Mouse (Mus musculus) liver, adult 2 months (tissue): ENCODE measurements around the gene Mafg. TPM values are rescaled to one million over a fixed set of nuclear protein-coding genes. Genes with fewer than 3 reads are reported as not detected.

Experiments
- DNase-seq: peaks from one replicate; pipeline ENCODE4 v3.0.0-alpha.2; 2011; ENCODE audit warnings: low read depth, low spot score; ENCODE audit errors: extremely low read depth
- H3K27ac ChIP-seq: fragments of 200-500 bp; replicated peaks from 2 replicates; pipeline ENCODE4 v1.5.1; 2012; ENCODE audit warnings: low read depth, mild to moderate bottlenecking, control low read depth, inconsistent platforms, low read length; ENCODE audit not compliant: insufficient read depth
- H3K27me3 ChIP-seq: fragments of 200-500 bp; 2 replicates; pipeline ENCODE4 v1.6.1; 2012; ENCODE audit warnings: mild to moderate bottlenecking, moderate library complexity, low read length, inconsistent platforms; ENCODE audit not compliant: control insufficient read depth, insufficient read depth
- H3K36me3 ChIP-seq: fragments of 200-500 bp; 2 replicates; pipeline ENCODE4 v1.6.1; 2012; ENCODE audit warnings: low read length, inconsistent platforms; ENCODE audit not compliant: control insufficient read depth, insufficient read depth
- H3K4me1 ChIP-seq: fragments of 200-500 bp; 2 replicates; pipeline ENCODE4 v1.6.1; 2011; ENCODE audit warnings: low read length; ENCODE audit not compliant: control insufficient read depth, insufficient read depth
- H3K4me3 ChIP-seq: fragments of 200-500 bp; 2 replicates; pipeline ENCODE4 v1.5.1; 2011; ENCODE audit warnings: low read depth, mild to moderate bottlenecking, control low read depth, low read length, moderate library complexity; ENCODE audit not compliant: insufficient read depth
- H3K79me2 ChIP-seq: fragments of 200-500 bp; 2 replicates; pipeline ENCODE4 v1.6.1; 2012; ENCODE audit warnings: inconsistent platforms, mild to moderate bottlenecking, low read length, moderate library complexity; ENCODE audit not compliant: control insufficient read depth, insufficient read depth
- H3K9ac ChIP-seq: fragments of 200-500 bp; 2 replicates; pipeline ENCODE4 v1.6.1; 2012; ENCODE audit warnings: low read depth, mild to moderate bottlenecking, control low read depth, inconsistent platforms, low read length
- CTCF ChIP-seq: fragments of 200-500 bp; IDR thresholded peaks from 2 replicates; pipeline ENCODE4 v1.5.1; 2011; ENCODE audit warnings: low read depth, low read length, control low read depth
- POLR2A ChIP-seq: fragments of 200-500 bp; IDR thresholded peaks from 2 replicates; pipeline ENCODE4 v1.6.1; 2011; ENCODE audit warnings: low read length, control low read depth; ENCODE audit not compliant: insufficient read depth; ENCODE audit errors: extremely low read depth
- WGBS: fragments of 180-500 bp; shearing (Covaris S2); methylation state at CpG from one replicate; pipeline ENCODE4 v1.1.7; 2018; 5-methylcytosine and 5-hydroxymethylcytosine counted together
- polyA plus RNA-seq: library from polyadenylated mRNA; depleted of rRNA; stranded (reverse); fragments of >200 nt; gene quantifications from 2 replicates; pipeline ENCODE4 v1.2.3, GENCODE M21; 2012
- total RNA-seq: library from RNA; depleted of rRNA; stranded (reverse); fragments of >200 nt; gene quantifications from 2 replicates; pipeline ENCODE4 v1.2.3, GENCODE M21; 2014

The Mafg gene
- total and polyA plus RNA-seq, 2 experiments = 41.9 to 60.5 TPM

- WGBS = 6% methylated on average over 4 of the region's 4 CpGs
- H3K27me3 ChIP-seq = no peaks in the 10 kb centered on the region
- H3K36me3 ChIP-seq = no peaks in the 10 kb centered on the region
- TF ChIP-seq POLR2A (no peak), CTCF (no peak)
- DNase-seq = peak; percentile 41
- peak overlapping the region; percentile 90 for H3K27ac ChIP-seq
- peaks cover 7% of the 10 kb centered on the region; the same call in 1 of the 2 replicates for H3K79me2 ChIP-seq
- H3K4me3 ChIP-seq = peak overlapping the region; percentile 84
- H3K4me1 ChIP-seq = peaks cover 31% of the 10 kb centered on the region
- peak overlapping the region; percentile 98 for H3K9ac ChIP-seq
These were observed 1.5 kb downstream of the Mafg start for GRCm38 (mm10) chr11:120631726-120632448.

- H3K4me3 ChIP-seq = peak overlapping the region; percentile 84
- peak overlapping the region; percentile 98 for H3K9ac ChIP-seq
- H3K79me2 ChIP-seq = peaks cover 7% of the 10 kb centered on the region; the same call in 1 of the 2 replicates
- no peaks in the 10 kb centered on the region for H3K36me3 ChIP-seq
- H3K27me3 ChIP-seq = no peaks in the 10 kb centered on the region
- WGBS = 2% methylated on average over 7 of the region's 7 CpGs
- peak overlapping the region; percentile 90 for H3K27ac ChIP-seq
- H3K4me1 ChIP-seq = peaks cover 32% of the 10 kb centered on the region
- DNase-seq = peak; percentile 85
- TF ChIP-seq POLR2A = no peak
- TF ChIP-seq CTCF = no peak
These were observed 2.3 kb downstream of the Mafg start for GRCm38 (mm10) chr11:120630881-120631725.

- peaks cover 35% of the 10 kb centered on the region for H3K4me1 ChIP-seq
- peaks cover 7% of the 10 kb centered on the region; the same call in 1 of the 2 replicates for H3K79me2 ChIP-seq
- no peaks in the 10 kb centered on the region for H3K27me3 ChIP-seq
- TF ChIP-seq POLR2A (0 out of 2 replicates have a peak, but pooled peaks have one; percentile 26), CTCF (no peak)
- H3K9ac ChIP-seq = peak overlapping the region; percentile 80
- 3% methylated on average over 5 of the region's 5 CpGs for WGBS
- H3K4me3 ChIP-seq = peak overlapping the region; percentile 64
- no peaks in the 10 kb centered on the region for H3K36me3 ChIP-seq
- peak; percentile 98 for DNase-seq
- peak overlapping the region; percentile 90 for H3K27ac ChIP-seq
These were observed 3.0 kb downstream of the Mafg start for GRCm38 (mm10) chr11:120630401-120630871.

GRCm38 (mm10) chr11:120629911-120630310, 3.5 kb downstream of the Mafg start:
- H3K9ac ChIP-seq = peak overlapping the region; percentile 80
- H3K36me3 ChIP-seq = no peaks in the 10 kb centered on the region
- 0% methylated on average over 7 of the region's 7 CpGs for WGBS
- H3K79me2 ChIP-seq = peaks cover 7% of the 10 kb centered on the region; the same call in 1 of the 2 replicates
- H3K27me3 ChIP-seq = no peaks in the 10 kb centered on the region
- DNase-seq = peak; percentile 86
- peak overlapping the region; percentile 90 for H3K27ac ChIP-seq
- peaks cover 39% of the 10 kb centered on the region for H3K4me1 ChIP-seq
- peak overlapping the region; percentile 64 for H3K4me3 ChIP-seq
- TF ChIP-seq POLR2A = no peak
- TF ChIP-seq CTCF = no peak

- Histone ChIP-seq H3K9ac (peak overlapping the region; percentile 80), H3K36me3 (no peaks in the 10 kb centered on the region), H3K79me2 (peaks cover 7% of the 10 kb centered on the region; the same call in 1 of the 2 replicates), H3K27me3 (no peaks in the 10 kb centered on the region), H3K4me1 (peaks cover 39% of the 10 kb centered on the region), H3K27ac (peak overlapping the region; percentile 90), H3K4me3 (peak overlapping the region; percentile 64)
- TF ChIP-seq CTCF (no peak), POLR2A (peak; percentile 86)
- WGBS = 10% methylated on average over 23 of the region's 23 CpGs
- DNase-seq = peak; percentile 91
These were observed 4.1 kb downstream of the Mafg start for GRCm38 (mm10) chr11:120629341-120629730.
